Mouse (Mus musculus) stomach, embryonic 16.5 days (tissue): ENCODE data around the gene Ptprd. TPM values are rescaled to one million over a fixed set of nuclear protein-coding genes. Genes with fewer than 3 reads are reported as not detected.
A peak's percentile ranks its signal among the peaks of the same experiment; 100 is the strongest.

ENCODE experiments used
- ATAC-seq: fragments of 200-750 bp; cut with Nextera tagmentation; 2 replicates; pipeline ENCODE4 v1.8.0; 2017; ENCODE audit warnings: moderate number of reproducible peaks, moderate TSS enrichment; ENCODE audit not compliant: insufficient read depth, low FRiP score
- H3K27ac ChIP-seq: fragments of 300-500 bp; sonication (generic); 2 replicates; pipeline ENCODE4 v1.5.1; 2014; ENCODE audit warnings: low read length
- H3K27me3 ChIP-seq: fragments of 300-500 bp; sonication (generic); 2 replicates; pipeline ENCODE4 v1.6.1; 2014; ENCODE audit warnings: low read length, control low read depth, mixed read lengths; ENCODE audit not compliant: control insufficient read depth, insufficient read depth
- H3K36me3 ChIP-seq: fragments of 300-500 bp; sonication (generic); 2 replicates; pipeline ENCODE4 v1.6.1; 2014; ENCODE audit warnings: low read length; ENCODE audit not compliant: control insufficient read depth, insufficient read depth
- H3K4me1 ChIP-seq: fragments of 300-500 bp; sonication (generic); 2 replicates; pipeline ENCODE4 v1.6.1; 2014; ENCODE audit warnings: low read length, control low read depth, mixed read lengths; ENCODE audit not compliant: control insufficient read depth, insufficient read depth
- H3K4me2 ChIP-seq: fragments of 300-500 bp; sonication (generic); 2 replicates; pipeline ENCODE4 v1.6.1; 2014; ENCODE audit warnings: low read depth, low read length, mixed read lengths
- H3K4me3 ChIP-seq: fragments of 300-500 bp; sonication (generic); replicated peaks from 2 replicates; pipeline ENCODE4 v1.5.1; 2014; ENCODE audit warnings: mild to moderate bottlenecking, low read length
- H3K9ac ChIP-seq: fragments of 300-500 bp; sonication (generic); 2 replicates; pipeline ENCODE4 v1.6.1; 2014; ENCODE audit warnings: low read length
- H3K9me3 ChIP-seq: fragments of 300-500 bp; sonication (generic); replicated peaks from 2 replicates; pipeline ENCODE4 v1.6.1; 2016; ENCODE audit warnings: low read length, control low read depth; ENCODE audit not compliant: control insufficient read depth
- WGBS: fragments of 180-500 bp; shearing (Covaris S2); extraction: QIAGEN DNeasy Blood & Tissue Kit; methylation state at CpG from one replicate; pipeline ENCODE4 v1.1.7; 2014; 5-methylcytosine and 5-hydroxymethylcytosine counted together
- polyA plus RNA-seq: library from polyadenylated mRNA; unstranded; fragments of >200 nt; fragmentation: Nextera tagmentation; extraction: Ambion mirVana; gene quantifications from 2 replicates; pipeline ENCODE4 v1.2.1, GENCODE M21; 2015

Ptprd gene
- polyA plus RNA-seq, 1 experiment from 2014 or later = 11.0 TPM

GRCm38 (mm10) chr4:76324928-76325327, 1886.8 kb downstream of the Ptprd start:
- H3K9me3 ChIP-seq = no peaks in the 10 kb centered on the region
- ATAC-seq = no peak
- WGBS = 60% methylated on average over 10 of the region's 10 CpGs
- H3K4me3 ChIP-seq = no peak overlapping the region
- no peaks in the 10 kb centered on the region for H3K27me3 ChIP-seq
- H3K27ac ChIP-seq = 0 out of 2 replicates have a peak overlapping the region, but pooled peaks have one; percentile 46
- no peak overlapping the region for H3K9ac ChIP-seq
- H3K4me2 ChIP-seq = no peak overlapping the region
- peaks cover 8% of the 10 kb centered on the region; the same call in 1 of the 2 replicates for H3K4me1 ChIP-seq
- H3K36me3 ChIP-seq = no peaks in the 10 kb centered on the region

GRCm38 (mm10) chr4:76324509-76324908, 1887.3 kb downstream of the Ptprd start:
- no peaks in the 10 kb centered on the region for H3K36me3 ChIP-seq
- no peaks in the 10 kb centered on the region for H3K9me3 ChIP-seq
- no peak overlapping the region for H3K27ac ChIP-seq
- no peak overlapping the region for H3K9ac ChIP-seq
- H3K4me1 ChIP-seq = peaks cover 8% of the 10 kb centered on the region; the same call in 1 of the 2 replicates
- WGBS = 47% methylated on average over 5 of the region's 5 CpGs
- no peak for ATAC-seq
- H3K4me3 ChIP-seq = no peak overlapping the region
- no peak overlapping the region for H3K4me2 ChIP-seq
- no peaks in the 10 kb centered on the region for H3K27me3 ChIP-seq

DNA sequence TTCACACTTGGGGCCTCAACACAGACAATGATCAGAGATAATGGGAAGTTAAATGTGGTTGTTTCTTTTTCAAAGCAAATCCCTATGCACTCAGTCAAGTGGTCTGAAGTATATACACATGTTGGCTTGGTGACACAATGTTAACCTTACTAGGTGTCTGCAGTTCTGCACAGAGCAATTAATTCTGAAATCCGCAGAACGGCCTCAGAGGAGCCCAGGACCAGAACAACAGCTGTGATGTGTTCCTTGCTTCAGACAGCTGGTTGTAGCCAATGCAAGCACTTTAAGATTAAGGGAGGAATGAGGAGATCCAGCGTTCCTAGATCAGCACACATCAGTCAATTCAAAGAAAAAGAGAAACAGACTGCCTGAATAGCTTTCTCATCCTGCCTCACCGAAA, 1891.9 kb downstream of the Ptprd start:
- no peak; the same call in 1 of the 2 replicates for ATAC-seq
- no peaks in the 10 kb centered on the region for H3K27me3 ChIP-seq
- no peaks in the 10 kb centered on the region for H3K9me3 ChIP-seq
- no peak overlapping the region for H3K4me2 ChIP-seq
- H3K36me3 ChIP-seq = no peaks in the 10 kb centered on the region
- no peak overlapping the region for H3K4me3 ChIP-seq
- H3K9ac ChIP-seq = no peak overlapping the region
- H3K27ac ChIP-seq = no peak overlapping the region
- peaks cover 6% of the 10 kb centered on the region; the same call in 1 of the 2 replicates for H3K4me1 ChIP-seq
- WGBS = 26% methylated on average over 4 of the region's 4 CpGs

DNA sequence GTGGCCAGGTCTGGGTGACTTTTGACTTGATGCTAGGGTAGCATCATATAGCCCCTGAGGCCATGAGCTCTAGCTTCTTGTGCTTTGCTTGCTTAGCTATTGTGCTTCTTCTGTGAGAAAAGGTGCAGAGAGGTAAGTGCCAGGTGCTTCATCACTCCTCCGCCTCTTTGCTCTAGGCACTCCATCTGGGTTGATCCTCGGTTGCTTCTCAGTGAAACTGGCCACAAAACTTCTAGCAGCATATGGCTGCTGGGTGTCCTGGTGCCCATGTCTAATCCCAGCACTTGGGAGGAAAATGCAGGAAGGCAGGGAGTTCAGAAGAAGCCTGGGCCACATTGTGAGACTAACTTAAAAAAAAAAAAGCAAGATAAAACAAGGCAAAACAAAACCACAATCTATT, 1895.8 kb downstream of the Ptprd start:
- no peak for ATAC-seq
- 87% methylated on average over 2 of the region's 2 CpGs for WGBS
- Histone ChIP-seq H3K9ac (no peak overlapping the region), H3K27me3 (no peaks in the 10 kb centered on the region), H3K4me1 (peaks cover 5% of the 10 kb centered on the region; the same call in 1 of the 2 replicates), H3K36me3 (no peaks in the 10 kb centered on the region), H3K27ac (no peak overlapping the region), H3K4me2 (no peak overlapping the region), H3K9me3 (no peaks in the 10 kb centered on the region), H3K4me3 (no peak overlapping the region)

GRCm38 (mm10) chr4:76313749-76314148, 1898.0 kb downstream of the Ptprd start:
- no peak for ATAC-seq
- H3K9me3 ChIP-seq = no peaks in the 10 kb centered on the region
- 78% methylated on average over 3 of the region's 3 CpGs for WGBS

GRCm38 (mm10) chr4:76312593-76312992, 1899.2 kb downstream of the Ptprd start:
- no peaks in the 10 kb centered on the region for H3K27me3 ChIP-seq
- H3K4me3 ChIP-seq = no peak overlapping the region
- no peak overlapping the region for H3K9ac ChIP-seq
- H3K4me2 ChIP-seq = no peak overlapping the region
- H3K36me3 ChIP-seq = no peaks in the 10 kb centered on the region
- no peaks in the 10 kb centered on the region for H3K9me3 ChIP-seq
- H3K4me1 ChIP-seq = no peaks in the 10 kb centered on the region
- H3K27ac ChIP-seq = no peak overlapping the region
- no peak for ATAC-seq
- 87% methylated on average over 3 of the region's 3 CpGs for WGBS

More at GRCm38 (mm10) chr4:76313749-76314148, 1898.0 kb downstream of the Ptprd start:
- H3K36me3 ChIP-seq = no peaks in the 10 kb centered on the region
- no peak overlapping the region for H3K4me3 ChIP-seq
- H3K9ac ChIP-seq = no peak overlapping the region
- H3K27me3 ChIP-seq = no peaks in the 10 kb centered on the region
- no peaks in the 10 kb centered on the region for H3K4me1 ChIP-seq
- no peak overlapping the region for H3K27ac ChIP-seq
- H3K4me2 ChIP-seq = no peak overlapping the region

- Histone ChIP-seq H3K9me3 (no peaks in the 10 kb centered on the region), H3K4me3 (no peak overlapping the region), H3K27me3 (no peaks in the 10 kb centered on the region), H3K36me3 (no peaks in the 10 kb centered on the region), H3K4me1 (no peaks in the 10 kb centered on the region), H3K9ac (no peak overlapping the region), H3K4me2 (no peak overlapping the region), H3K27ac (no peak overlapping the region)
- WGBS = 72% methylated on average over 5 of the region's 5 CpGs
- ATAC-seq = no peak
Observed at GRCm38 (mm10) chr4:76305987-76306386, 1905.8 kb downstream of the Ptprd start.

DNA sequence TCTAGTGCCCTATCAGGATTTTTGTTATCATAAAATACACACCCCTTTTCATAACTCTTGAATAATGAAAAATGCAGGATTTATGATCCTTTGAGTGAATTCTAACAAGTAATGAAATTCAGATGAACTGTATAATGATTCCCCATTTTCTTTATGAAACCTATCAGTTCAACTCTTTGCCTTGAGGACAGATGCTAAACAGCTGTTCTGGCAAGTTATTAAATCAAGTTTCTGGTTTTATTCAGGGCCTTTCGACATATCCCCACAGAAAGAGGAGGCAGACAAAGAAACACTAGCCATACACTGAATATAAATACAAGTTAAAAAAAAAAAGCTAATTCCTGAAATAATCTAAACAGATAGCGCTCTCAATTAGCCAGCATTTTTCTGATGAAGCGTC, 1914.4 kb downstream of the Ptprd start:
- 55% methylated on average over 3 of the region's 3 CpGs for WGBS
- Histone ChIP-seq H3K9me3 (no peaks in the 10 kb centered on the region), H3K27me3 (no peaks in the 10 kb centered on the region), H3K9ac (no peak overlapping the region), H3K4me2 (no peak overlapping the region), H3K27ac (no peak overlapping the region), H3K36me3 (no peaks in the 10 kb centered on the region), H3K4me3 (no peak overlapping the region), H3K4me1 (no peaks in the 10 kb centered on the region)
- ATAC-seq = no peak

DNA sequence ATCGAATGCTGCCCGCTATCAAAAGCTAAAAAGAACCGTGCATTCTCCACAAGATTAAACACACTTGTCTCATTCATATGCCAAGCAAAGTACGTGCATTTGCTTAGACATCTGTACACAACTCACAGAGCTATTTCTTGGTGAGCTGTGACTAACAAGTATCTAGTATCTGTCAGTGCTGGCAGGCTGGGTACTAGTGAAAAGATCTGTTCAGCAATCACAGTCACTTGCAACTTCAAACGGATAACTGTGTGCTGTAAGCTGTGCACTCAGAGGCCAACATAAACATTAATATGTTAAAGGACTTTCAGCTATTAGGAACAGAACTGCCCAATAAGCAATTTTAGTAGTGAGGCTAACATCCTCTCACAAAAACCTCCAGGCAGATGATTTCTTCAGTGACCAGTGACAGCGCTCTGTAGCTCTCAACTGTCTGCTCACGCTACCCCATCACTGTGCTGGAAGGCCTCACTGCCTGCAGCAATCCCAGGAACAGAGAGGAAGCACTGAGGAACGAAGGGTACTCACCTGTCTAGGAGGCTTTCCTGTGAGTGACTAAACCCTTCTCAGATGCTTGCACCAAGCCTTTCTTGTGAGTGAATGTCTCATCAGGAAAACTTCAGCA, 1918.9 kb downstream of the Ptprd start:
- Histone ChIP-seq H3K9ac (no peak overlapping the region), H3K9me3 (no peaks in the 10 kb centered on the region), H3K4me2 (no peak overlapping the region), H3K27me3 (no peaks in the 10 kb centered on the region), H3K27ac (no peak overlapping the region), H3K4me3 (no peak overlapping the region), H3K4me1 (0 out of 2 replicates have a peak, but pooled peaks cover 2% of the 10 kb centered on the region), H3K36me3 (no peaks in the 10 kb centered on the region)
- ATAC-seq = no peak
- 72% methylated on average over 8 of the region's 8 CpGs for WGBS
